Mouse (Mus musculus) macrophage (primary cell): Measurements from ENCODE around the gene Tmprss9. TPM values are rescaled to one million over a fixed set of nuclear protein-coding genes. Genes with fewer than 3 reads are reported as not detected.

Experiments
- H3K27ac ChIP-seq: fragments of 350-480 bp; formaldehyde crosslinking; 2 replicates; pipeline ENCODE4 v1.9.0; 2021
- H3K36me3 ChIP-seq: fragments of 350-480 bp; formaldehyde crosslinking; 2 replicates; pipeline ENCODE4 v1.9.0; 2021; ENCODE audit errors: inconsistent target
- H3K4me3 ChIP-seq: fragments of 350-480 bp; formaldehyde crosslinking; 2 replicates; pipeline ENCODE4 v1.9.0; 2021; ENCODE audit errors: inconsistent target
- H3K79me2 ChIP-seq: fragments of 350-480 bp; formaldehyde crosslinking; 2 replicates; pipeline ENCODE4 v1.9.0; 2021; ENCODE audit errors: inconsistent target
- WGBS: methylation state at CpG from one replicate; pipeline ENCODE4 v1.1.7; 2026; ENCODE audit warnings: inconsistent platforms; ENCODE audit not compliant: missing documents; 5-methylcytosine and 5-hydroxymethylcytosine counted together
- polyA plus RNA-seq: library from polyadenylated mRNA; stranded (reverse); fragments of 250-400 nt; gene quantifications from 3 replicates; pipeline ENCODE4 v1.2.4, GENCODE M21; 2018; ENCODE audit warnings: inconsistent platforms

Tmprss9 gene
- polyA plus RNA-seq, 1 experiment from 2014 or later: not detected

- H3K27ac ChIP-seq: peak overlapping the region; percentile 82
- peak overlapping the region; percentile 86 for H3K4me3 ChIP-seq
- peaks cover 22% of the 10 kb centered on the region for H3K79me2 ChIP-seq
- no peaks in the 10 kb centered on the region for H3K36me3 ChIP-seq
- WGBS: 5% methylated on average over 42 of the region's 45 CpGs
Measured at GRCm38 (mm10) chr10:80930361-80931152, 58.9 kb downstream of the Tmprss9 start.

GRCm38 (mm10) chr10:80931153-80931671 lies 59.6 kb downstream of the Tmprss9 start:
- Histone ChIP-seq H3K79me2 (peaks cover 22% of the 10 kb centered on the region), H3K36me3 (no peaks in the 10 kb centered on the region), H3K27ac (peak overlapping the region; percentile 82), H3K4me3 (peak overlapping the region; percentile 86)
- WGBS: 29% methylated on average over 11 of the region's 14 CpGs

GRCm38 (mm10) chr10:80931695-80932094 lies 60.0 kb downstream of the Tmprss9 start:
- 17% methylated on average over 26 of the region's 26 CpGs for WGBS
- Histone ChIP-seq H3K4me3 (peak overlapping the region; percentile 86), H3K79me2 (peaks cover 22% of the 10 kb centered on the region), H3K36me3 (no peaks in the 10 kb centered on the region), H3K27ac (peak overlapping the region; percentile 82)

- H3K27ac ChIP-seq: peak overlapping the region; percentile 62
- 10% methylated on average over 20 of the region's 20 CpGs for WGBS
- peaks cover 22% of the 10 kb centered on the region for H3K79me2 ChIP-seq
- peak overlapping the region; percentile 42 for H3K4me3 ChIP-seq
- H3K36me3 ChIP-seq: no peaks in the 10 kb centered on the region
Measured at GRCm38 (mm10) chr10:80932206-80932605, 60.6 kb downstream of the Tmprss9 start.

- no peaks in the 10 kb centered on the region for H3K36me3 ChIP-seq
- 10% methylated on average over 15 of the region's 17 CpGs for WGBS
- H3K79me2 ChIP-seq: peaks cover 22% of the 10 kb centered on the region
- peak overlapping the region; percentile 42 for H3K4me3 ChIP-seq
- H3K27ac ChIP-seq: peak overlapping the region; percentile 62
Measured at GRCm38 (mm10) chr10:80932700-80933420, 61.2 kb downstream of the Tmprss9 start.

GRCm38 (mm10) chr10:80933421-80933979 lies 61.9 kb downstream of the Tmprss9 start:
- peaks cover 22% of the 10 kb centered on the region for H3K79me2 ChIP-seq
- peak overlapping the region; percentile 62 for H3K27ac ChIP-seq
- no peaks in the 10 kb centered on the region for H3K36me3 ChIP-seq
- H3K4me3 ChIP-seq: peak overlapping the region; percentile 42
- WGBS: 2% methylated on average over 21 of the region's 21 CpGs

- WGBS: 81% methylated on average over 14 of the region's 14 CpGs
- Histone ChIP-seq H3K79me2 (peaks cover 22% of the 10 kb centered on the region), H3K36me3 (no peaks in the 10 kb centered on the region), H3K27ac (peak overlapping the region; percentile 62), H3K4me3 (no peak overlapping the region)
Measured at GRCm38 (mm10) chr10:80934136-80934985, 62.7 kb downstream of the Tmprss9 start.

GRCm38 (mm10) chr10:80935241-80935640 lies 63.6 kb downstream of the Tmprss9 start:
- H3K27ac ChIP-seq: no peak overlapping the region
- WGBS: 0% methylated on average over 3 of the region's 3 CpGs
- no peaks in the 10 kb centered on the region for H3K36me3 ChIP-seq
- peaks cover 18% of the 10 kb centered on the region for H3K79me2 ChIP-seq
- H3K4me3 ChIP-seq: no peak overlapping the region

GRCm38 (mm10) chr10:80935698-80936097 lies 64.0 kb downstream of the Tmprss9 start:
- no peak overlapping the region for H3K27ac ChIP-seq
- peaks cover 13% of the 10 kb centered on the region for H3K79me2 ChIP-seq
- H3K36me3 ChIP-seq: no peaks in the 10 kb centered on the region
- no peak overlapping the region for H3K4me3 ChIP-seq
- WGBS: 26% methylated on average over 17 of the region's 17 CpGs

GRCm38 (mm10) chr10:80936135-80936809 lies 64.6 kb downstream of the Tmprss9 start:
- Histone ChIP-seq H3K27ac (no peak overlapping the region), H3K4me3 (no peak overlapping the region), H3K79me2 (peaks cover 8% of the 10 kb centered on the region; the same call in 1 of the 2 replicates), H3K36me3 (no peaks in the 10 kb centered on the region)
- WGBS: 23% methylated on average over 35 of the region's 37 CpGs

GRCm38 (mm10) chr10:80936810-80937164 lies 65.1 kb downstream of the Tmprss9 start:
- WGBS: 41% methylated on average over 6 of the region's 6 CpGs
- Histone ChIP-seq H3K79me2 (peaks cover 2% of the 10 kb centered on the region; the same call in 1 of the 2 replicates), H3K27ac (no peak overlapping the region), H3K36me3 (no peaks in the 10 kb centered on the region), H3K4me3 (no peak overlapping the region)

- WGBS: 49% methylated on average over 8 of the region's 8 CpGs
- no peaks in the 10 kb centered on the region for H3K36me3 ChIP-seq
- no peak overlapping the region for H3K4me3 ChIP-seq
- no peak overlapping the region for H3K27ac ChIP-seq
- no peaks in the 10 kb centered on the region; the same call in 1 of the 2 replicates for H3K79me2 ChIP-seq
Measured at GRCm38 (mm10) chr10:80937646-80938045, 66.0 kb downstream of the Tmprss9 start.

- H3K4me3 ChIP-seq: no peak overlapping the region
- H3K36me3 ChIP-seq: no peaks in the 10 kb centered on the region
- WGBS: 51% methylated on average over 15 of the region's 15 CpGs
- H3K79me2 ChIP-seq: no peaks in the 10 kb centered on the region
- no peak overlapping the region for H3K27ac ChIP-seq
Measured at GRCm38 (mm10) chr10:80938831-80939550, 67.3 kb downstream of the Tmprss9 start.
